Mouse (Mus musculus): Measurements from ENCODE around the gene Grik1. TPM values are rescaled to one million over a fixed set of nuclear protein-coding genes. Genes with fewer than 3 reads are reported as not detected.

The Grik1 gene
- polyA plus RNA-seq, 1 experiment = not detected

- no peaks in the 10 kb centered on the region for H3K9me3 ChIP-seq (replicated peaks; ENCODE audit: control insufficient read depth, insufficient read depth, low read length, poor library complexity, severe bottlenecking)
- H3K4me1 ChIP-seq (ENCODE audit: control insufficient read depth, insufficient read depth, low read length) = no peaks in the 10 kb centered on the region
- no peaks in the 10 kb centered on the region for H3K36me3 ChIP-seq (ENCODE audit: control insufficient read depth, insufficient read depth, low read length, poor library complexity, severe bottlenecking)
- no peak overlapping the region for H3K27ac ChIP-seq (ENCODE audit: insufficient read depth, low read length)
- no peak overlapping the region for H3K9ac ChIP-seq (ENCODE audit: low read depth, poor library complexity, severe bottlenecking)
- H3K4me3 ChIP-seq (ENCODE audit: low read depth, low read length) = no peak overlapping the region
- H3K27me3 ChIP-seq (ENCODE audit: control insufficient read depth, insufficient read depth, low read length, poor library complexity, severe bottlenecking) = no peaks in the 10 kb centered on the region
- TF ChIP-seq EP300 (IDR thresholded peaks at IDR 0.05; ENCODE audit: insufficient read depth, low read depth, low read length) = no peak
- TF ChIP-seq POLR2A (IDR thresholded peaks at IDR 0.05; ENCODE audit: insufficient read depth, low read length) = no peak
- TF ChIP-seq CTCF (IDR thresholded peaks at IDR 0.05; ENCODE audit: low read depth, low read length) = no peak
Measured at GRCm38 (mm10) chr16:88111459-88111858, 178.6 kb downstream of the Grik1 start.

- Histone ChIP-seq H3K36me3 (ENCODE audit: control insufficient read depth, insufficient read depth, low read length, poor library complexity, severe bottlenecking) (no peaks in the 10 kb centered on the region), H3K4me3 (ENCODE audit: low read depth, low read length) (no peak overlapping the region), H3K9ac (ENCODE audit: low read depth, poor library complexity, severe bottlenecking) (no peak overlapping the region), H3K9me3 (replicated peaks; ENCODE audit: control insufficient read depth, insufficient read depth, low read length, poor library complexity, severe bottlenecking) (no peaks in the 10 kb centered on the region), H3K27me3 (ENCODE audit: control insufficient read depth, insufficient read depth, low read length, poor library complexity, severe bottlenecking) (no peaks in the 10 kb centered on the region), H3K4me1 (ENCODE audit: control insufficient read depth, insufficient read depth, low read length) (no peaks in the 10 kb centered on the region), H3K27ac (ENCODE audit: insufficient read depth, low read length) (no peak overlapping the region)
- TF ChIP-seq POLR2A (IDR thresholded peaks at IDR 0.05; ENCODE audit: insufficient read depth, low read length) (no peak), EP300 (IDR thresholded peaks at IDR 0.05; ENCODE audit: insufficient read depth, low read depth, low read length) (no peak), CTCF (IDR thresholded peaks at IDR 0.05; ENCODE audit: low read depth, low read length) (no peak)
Measured at GRCm38 (mm10) chr16:88094206-88094789, 195.8 kb downstream of the Grik1 start.

- no peak overlapping the region for H3K4me3 ChIP-seq (ENCODE audit: low read depth, low read length)
- no peaks in the 10 kb centered on the region for H3K4me1 ChIP-seq (ENCODE audit: control insufficient read depth, insufficient read depth, low read length)
- no peak overlapping the region for H3K27ac ChIP-seq (ENCODE audit: insufficient read depth, low read length)
- H3K9ac ChIP-seq (ENCODE audit: low read depth, poor library complexity, severe bottlenecking) = no peak overlapping the region
- no peak for TF ChIP-seq POLR2A (IDR thresholded peaks at IDR 0.05; ENCODE audit: insufficient read depth, low read length)
- no peak for TF ChIP-seq CTCF (IDR thresholded peaks at IDR 0.05; ENCODE audit: low read depth, low read length)
- no peak for TF ChIP-seq EP300 (IDR thresholded peaks at IDR 0.05; ENCODE audit: insufficient read depth, low read depth, low read length)
- H3K36me3 ChIP-seq (ENCODE audit: control insufficient read depth, insufficient read depth, low read length, poor library complexity, severe bottlenecking) = no peaks in the 10 kb centered on the region
- H3K9me3 ChIP-seq (replicated peaks; ENCODE audit: control insufficient read depth, insufficient read depth, low read length, poor library complexity, severe bottlenecking) = no peaks in the 10 kb centered on the region
- no peaks in the 10 kb centered on the region for H3K27me3 ChIP-seq (ENCODE audit: control insufficient read depth, insufficient read depth, low read length, poor library complexity, severe bottlenecking)
Measured at GRCm38 (mm10) chr16:88087280-88087679, 202.8 kb downstream of the Grik1 start.

GRCm38 (mm10) chr16:88074716-88075115 lies 215.3 kb downstream of the Grik1 start:
- no peak overlapping the region for H3K27ac ChIP-seq (ENCODE audit: insufficient read depth, low read length)
- TF ChIP-seq POLR2A (IDR thresholded peaks at IDR 0.05; ENCODE audit: insufficient read depth, low read length) = no peak
- no peak for TF ChIP-seq EP300 (IDR thresholded peaks at IDR 0.05; ENCODE audit: insufficient read depth, low read depth, low read length)
- no peak for TF ChIP-seq CTCF (IDR thresholded peaks at IDR 0.05; ENCODE audit: low read depth, low read length)
- no peaks in the 10 kb centered on the region for H3K36me3 ChIP-seq (ENCODE audit: control insufficient read depth, insufficient read depth, low read length, poor library complexity, severe bottlenecking)

GRCm38 (mm10) chr16:88060936-88061335 lies 229.1 kb downstream of the Grik1 start:
- Histone ChIP-seq H3K4me3 (ENCODE audit: low read depth, low read length) (no peak overlapping the region), H3K9me3 (replicated peaks; ENCODE audit: control insufficient read depth, insufficient read depth, low read length, poor library complexity, severe bottlenecking) (no peaks in the 10 kb centered on the region), H3K27me3 (ENCODE audit: control insufficient read depth, insufficient read depth, low read length, poor library complexity, severe bottlenecking) (no peaks in the 10 kb centered on the region), H3K36me3 (ENCODE audit: control insufficient read depth, insufficient read depth, low read length, poor library complexity, severe bottlenecking) (no peaks in the 10 kb centered on the region), H3K27ac (ENCODE audit: insufficient read depth, low read length) (no peak overlapping the region), H3K4me1 (ENCODE audit: control insufficient read depth, insufficient read depth, low read length) (no peaks in the 10 kb centered on the region), H3K9ac (ENCODE audit: low read depth, poor library complexity, severe bottlenecking) (no peak overlapping the region)
- TF ChIP-seq POLR2A (IDR thresholded peaks at IDR 0.05; ENCODE audit: insufficient read depth, low read length) = no peak
- no peak for TF ChIP-seq EP300 (IDR thresholded peaks at IDR 0.05; ENCODE audit: insufficient read depth, low read depth, low read length)
- TF ChIP-seq CTCF (IDR thresholded peaks at IDR 0.05; ENCODE audit: low read depth, low read length) = no peak

More at GRCm38 (mm10) chr16:88074716-88075115, 215.3 kb downstream of the Grik1 start:
- Histone ChIP-seq H3K4me1 (ENCODE audit: control insufficient read depth, insufficient read depth, low read length) (no peaks in the 10 kb centered on the region), H3K4me3 (ENCODE audit: low read depth, low read length) (no peak overlapping the region), H3K9ac (ENCODE audit: low read depth, poor library complexity, severe bottlenecking) (no peak overlapping the region), H3K27me3 (ENCODE audit: control insufficient read depth, insufficient read depth, low read length, poor library complexity, severe bottlenecking) (no peaks in the 10 kb centered on the region), H3K9me3 (replicated peaks; ENCODE audit: control insufficient read depth, insufficient read depth, low read length, poor library complexity, severe bottlenecking) (no peaks in the 10 kb centered on the region)

GRCm38 (mm10) chr16:88048121-88048520 lies 241.9 kb downstream of the Grik1 start:
- Histone ChIP-seq H3K9me3 (replicated peaks; ENCODE audit: control insufficient read depth, insufficient read depth, low read length, poor library complexity, severe bottlenecking) (no peaks in the 10 kb centered on the region), H3K27me3 (ENCODE audit: control insufficient read depth, insufficient read depth, low read length, poor library complexity, severe bottlenecking) (no peaks in the 10 kb centered on the region), H3K9ac (ENCODE audit: low read depth, poor library complexity, severe bottlenecking) (no peak overlapping the region), H3K27ac (ENCODE audit: insufficient read depth, low read length) (no peak overlapping the region), H3K4me1 (ENCODE audit: control insufficient read depth, insufficient read depth, low read length) (no peaks in the 10 kb centered on the region), H3K36me3 (ENCODE audit: control insufficient read depth, insufficient read depth, low read length, poor library complexity, severe bottlenecking) (no peaks in the 10 kb centered on the region), H3K4me3 (ENCODE audit: low read depth, low read length) (no peak overlapping the region)
- TF ChIP-seq POLR2A (IDR thresholded peaks at IDR 0.05; ENCODE audit: insufficient read depth, low read length) (no peak), EP300 (IDR thresholded peaks at IDR 0.05; ENCODE audit: insufficient read depth, low read depth, low read length) (no peak), CTCF (IDR thresholded peaks at IDR 0.05; ENCODE audit: low read depth, low read length) (no peak)
